Mouse (Mus musculus): Measurements from ENCODE around the gene Nabp2. TPM values are rescaled to one million over a fixed set of nuclear protein-coding genes. Genes with fewer than 3 reads are reported as not detected.

Nabp2 gene
- polyA plus RNA-seq, 1 experiment from 2014 or later = 127 TPM

DNA sequence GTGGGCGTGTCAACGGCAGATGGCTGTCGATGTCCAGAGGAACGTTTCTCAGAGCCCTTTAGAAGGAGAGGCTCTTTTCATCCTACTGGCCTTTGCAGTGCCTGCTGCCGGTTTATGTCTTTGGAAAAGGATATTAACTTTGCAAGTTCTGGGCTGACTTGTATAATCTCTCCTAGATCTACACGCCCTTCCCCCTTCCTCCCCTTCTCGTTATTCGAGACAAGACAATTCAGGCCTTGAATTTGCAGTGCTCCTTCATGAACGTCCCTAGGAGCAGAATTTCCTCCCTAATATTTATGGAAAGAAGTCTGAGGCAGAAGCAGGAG is 42.1 kb downstream of the Nabp2 start:
- peaks cover 14% of the 10 kb centered on the region for H3K36me3 ChIP-seq
- H3K4me2 ChIP-seq (replicated peaks) = peak overlapping the region; percentile 92
- ATAC-seq (ENCODE audit: low FRiP score, low read depth) = no peak
- peaks cover 1% of the 10 kb centered on the region; the same call in 1 of the 2 replicates for H3K9me3 ChIP-seq
- peak overlapping the region; percentile 97 for H3K27ac ChIP-seq (replicated peaks)
- H3K27me3 ChIP-seq = no peaks in the 10 kb centered on the region
- H3K4me3 ChIP-seq = peak overlapping the region; percentile 72
- H3K9ac ChIP-seq (replicated peaks) = peak overlapping the region; percentile 76
- peaks cover 17% of the 10 kb centered on the region for H3K4me1 ChIP-seq
- 5% methylated on average over 9 of the region's 9 CpGs for WGBS

DNA sequence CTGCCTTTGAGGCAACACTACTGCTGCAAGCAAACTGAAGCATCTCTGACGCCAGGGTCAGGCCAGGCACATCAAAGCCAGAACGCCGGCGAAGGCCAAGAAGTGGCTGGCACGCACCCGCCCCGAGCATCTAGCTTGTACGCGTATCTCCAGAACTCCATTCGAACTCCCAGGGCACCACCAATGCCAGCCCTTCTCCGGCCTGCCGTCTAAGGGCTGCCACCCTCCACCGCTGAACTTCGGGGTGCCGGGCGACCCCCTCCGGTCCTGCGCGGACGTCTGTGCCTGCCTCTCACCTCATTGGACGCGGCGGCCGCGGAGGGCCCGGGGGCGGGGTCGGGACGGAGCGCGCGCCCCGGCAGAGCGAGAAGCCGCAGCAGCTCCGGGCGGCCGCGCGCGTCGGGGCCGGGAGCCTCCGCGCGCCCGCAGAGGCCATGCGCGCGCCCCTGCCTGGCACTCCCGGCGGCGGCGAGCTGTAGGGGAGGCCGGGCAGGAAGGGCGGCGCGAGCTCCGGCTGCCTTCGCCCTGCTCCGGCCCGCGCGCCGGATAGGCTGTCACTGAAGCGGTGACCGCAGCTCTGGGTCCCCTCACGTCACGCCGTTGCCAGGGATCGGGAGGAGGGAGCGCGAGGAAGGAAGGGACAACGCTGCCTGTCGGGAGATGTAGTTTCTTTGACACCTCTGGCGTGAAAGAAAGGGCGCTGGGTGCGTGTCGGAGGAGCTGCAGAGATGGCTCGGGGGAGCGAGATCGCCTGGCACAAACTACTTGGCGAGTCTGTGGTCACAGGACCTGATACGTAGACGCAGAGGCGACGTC is 42.7 kb downstream of the Nabp2 start, which contains the start of gene Coq10a:
Gene Coq10a (minus strand): TSS at position 596 of the 816 bp plus-strand sequence.
- H3K27ac ChIP-seq (replicated peaks) = peak within 1 kb of the TSS; percentile 97
- peak within 1 kb of the TSS; percentile 72 for H3K4me3 ChIP-seq
- H3K9me3 ChIP-seq = no peaks in the 10 kb centered on the region
- peaks cover 18% of the 10 kb centered on the region for H3K36me3 ChIP-seq
- H3K4me1 ChIP-seq = peaks cover 17% of the 10 kb centered on the region
- ATAC-seq (ENCODE audit: low FRiP score, low read depth) = peak; percentile 97
- under 1% methylated on average over 79 of the region's 87 CpGs for WGBS
- no peaks in the 10 kb centered on the region for H3K27me3 ChIP-seq
- peak within 1 kb of the TSS; percentile 76 for H3K9ac ChIP-seq (replicated peaks)
- H3K4me2 ChIP-seq (replicated peaks) = peak within 1 kb of the TSS; percentile 92

DNA sequence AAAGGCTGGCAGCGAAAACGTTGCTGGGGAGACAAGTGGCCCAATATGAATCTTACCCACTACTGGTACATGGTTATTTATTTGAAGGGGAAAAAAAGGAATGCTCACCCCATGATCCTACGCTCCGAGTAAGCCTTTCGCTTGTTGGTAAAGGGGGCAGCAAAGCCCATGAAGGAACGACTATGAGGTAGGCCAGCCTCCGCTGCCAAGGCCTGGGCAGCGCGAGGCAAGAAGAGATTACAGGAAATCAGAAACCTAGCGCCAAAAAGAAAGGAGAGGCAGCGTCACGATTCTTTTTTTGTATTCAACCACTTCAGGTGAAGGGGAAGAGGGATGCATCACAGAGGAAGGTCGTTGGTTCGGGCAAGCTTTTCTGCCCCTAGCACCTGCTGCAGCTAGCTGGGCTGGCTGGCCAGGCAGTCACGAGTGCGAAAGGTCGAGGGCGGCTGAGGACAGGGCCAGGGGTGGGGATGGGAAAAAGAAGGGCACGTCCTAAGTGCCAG is 43.3 kb downstream of the Nabp2 start:
- Histone ChIP-seq H3K9me3 (no peaks in the 10 kb centered on the region), H3K36me3 (peaks cover 24% of the 10 kb centered on the region), H3K27ac (replicated peaks) (peak overlapping the region; percentile 97), H3K27me3 (no peaks in the 10 kb centered on the region), H3K4me2 (replicated peaks) (peak overlapping the region; percentile 92), H3K4me1 (peaks cover 17% of the 10 kb centered on the region), H3K4me3 (peak overlapping the region; percentile 72), H3K9ac (replicated peaks) (peak overlapping the region; percentile 76)
- 14% methylated on average over 19 of the region's 19 CpGs for WGBS
- no peak for ATAC-seq (ENCODE audit: low FRiP score, low read depth)

DNA sequence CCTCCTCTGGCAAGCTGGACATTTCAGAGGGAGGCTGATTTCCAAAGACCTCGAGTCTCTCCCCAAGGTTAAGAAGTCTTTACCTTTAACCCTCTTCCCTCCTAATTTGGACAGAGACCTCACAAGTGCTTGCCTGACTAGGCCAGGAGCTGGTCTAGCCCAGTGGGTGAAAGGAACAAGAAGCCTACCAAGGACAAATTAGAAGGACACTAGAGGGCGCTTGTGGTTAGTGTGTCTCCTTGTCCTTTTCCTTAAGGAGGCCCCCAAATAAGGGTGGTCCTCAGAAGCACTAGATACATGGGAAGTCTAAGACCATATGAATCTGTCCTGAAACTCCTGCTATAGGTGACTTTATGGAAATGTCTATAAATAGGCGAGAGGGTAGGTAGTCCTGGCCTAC is 48.7 kb downstream of the Nabp2 start:
- Histone ChIP-seq H3K27ac (replicated peaks) (no peak overlapping the region), H3K27me3 (no peaks in the 10 kb centered on the region), H3K4me1 (peaks cover 3% of the 10 kb centered on the region; the same call in 1 of the 2 replicates), H3K4me3 (no peak overlapping the region), H3K36me3 (peaks cover 75% of the 10 kb centered on the region), H3K9me3 (no peaks in the 10 kb centered on the region), H3K9ac (replicated peaks) (no peak overlapping the region), H3K4me2 (replicated peaks) (no peak overlapping the region)
- WGBS = 47% methylated on average over 3 of the region's 3 CpGs
- ATAC-seq (ENCODE audit: low FRiP score, low read depth) = no peak

DNA sequence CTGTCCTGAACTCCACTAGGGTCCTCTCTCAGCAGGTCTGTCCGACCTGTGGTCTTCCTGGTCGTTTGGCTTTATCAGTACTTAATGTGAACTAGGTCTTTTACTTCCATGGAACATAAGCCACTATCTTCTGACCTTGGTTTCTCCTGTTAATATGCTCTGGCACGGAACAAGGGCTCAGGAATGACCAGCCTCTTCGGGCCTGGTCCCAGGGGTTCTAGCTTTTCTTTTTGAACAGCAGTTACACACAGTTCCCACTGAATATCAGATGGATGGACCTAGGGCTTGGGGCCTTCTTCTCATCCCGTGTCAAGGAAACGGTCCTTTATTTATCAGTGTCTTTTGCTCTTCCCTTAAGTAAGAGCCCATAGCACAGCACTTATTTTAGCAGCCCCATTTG is 49.5 kb downstream of the Nabp2 start:
- WGBS = 92% methylated on average over 6 of the region's 6 CpGs
- Histone ChIP-seq H3K27me3 (no peaks in the 10 kb centered on the region), H3K9me3 (no peaks in the 10 kb centered on the region), H3K4me1 (no peaks in the 10 kb centered on the region), H3K27ac (replicated peaks) (no peak overlapping the region), H3K9ac (replicated peaks) (no peak overlapping the region), H3K36me3 (peaks cover 81% of the 10 kb centered on the region), H3K4me2 (replicated peaks) (no peak overlapping the region), H3K4me3 (no peak overlapping the region)
- no peak for ATAC-seq (ENCODE audit: low FRiP score, low read depth)

DNA sequence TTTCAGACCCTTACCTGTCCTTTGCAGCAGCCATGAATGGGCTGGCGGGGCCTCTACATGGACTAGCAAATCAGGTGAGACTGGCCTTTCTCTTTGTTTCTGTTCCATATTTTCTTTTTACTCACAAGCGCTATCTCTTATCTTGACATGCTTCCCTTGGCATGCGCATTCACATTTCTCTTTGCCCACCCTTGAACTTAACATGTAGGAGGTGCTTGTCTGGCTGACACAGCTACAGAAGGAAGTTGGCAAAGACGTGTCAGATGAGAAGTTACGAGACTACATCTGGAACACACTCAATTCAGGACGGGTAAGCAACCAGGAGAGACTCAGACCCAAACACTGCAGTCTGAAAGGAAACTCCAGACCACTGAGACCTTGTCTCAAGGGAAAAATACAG is 52.1 kb downstream of the Nabp2 start:
- ATAC-seq (ENCODE audit: low FRiP score, low read depth) = no peak
- Histone ChIP-seq H3K27ac (replicated peaks) (no peak overlapping the region), H3K4me2 (replicated peaks) (no peak overlapping the region), H3K4me1 (no peaks in the 10 kb centered on the region), H3K27me3 (no peaks in the 10 kb centered on the region), H3K4me3 (no peak overlapping the region), H3K9ac (replicated peaks) (no peak overlapping the region), H3K9me3 (no peaks in the 10 kb centered on the region), H3K36me3 (peaks cover 85% of the 10 kb centered on the region)
- 93% methylated on average over 6 of the region's 6 CpGs for WGBS

DNA sequence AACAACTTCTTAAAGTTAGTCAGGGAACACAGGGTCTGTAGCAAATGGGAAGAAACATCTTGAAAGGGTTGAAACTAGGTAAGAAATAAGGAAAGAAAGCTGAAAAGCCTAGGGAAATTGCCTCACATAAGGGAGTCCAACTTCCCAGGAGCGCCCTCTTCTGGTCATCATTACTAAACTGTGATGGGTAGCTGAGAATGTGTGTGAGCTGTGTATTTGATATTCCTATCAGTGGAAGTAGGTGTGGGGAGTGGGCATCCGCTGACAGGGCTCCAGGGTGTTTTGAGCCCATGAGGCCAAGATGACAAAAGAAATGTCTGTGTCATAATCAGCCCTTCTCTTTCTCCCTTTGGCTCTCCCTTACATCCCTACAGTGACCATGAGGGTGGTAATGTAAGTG is 52.5 kb downstream of the Nabp2 start:
- 55% methylated on average over 2 of the region's 2 CpGs for WGBS

More for the DNA sequence above, 52.5 kb downstream of the Nabp2 start:
- Histone ChIP-seq H3K9ac (replicated peaks) (no peak overlapping the region), H3K27me3 (no peaks in the 10 kb centered on the region), H3K27ac (replicated peaks) (no peak overlapping the region), H3K4me3 (no peak overlapping the region), H3K4me2 (replicated peaks) (no peak overlapping the region), H3K9me3 (no peaks in the 10 kb centered on the region), H3K4me1 (no peaks in the 10 kb centered on the region), H3K36me3 (peaks cover 87% of the 10 kb centered on the region)
- ATAC-seq (ENCODE audit: low FRiP score, low read depth) = no peak

Small RNAs within 50 kb of the gene (microRNA-seq; reads per million reads assigned to microRNA genes)
- gene Gm25361 (not detected), gene Gm26308 (not detected), gene Mir6914 (not detected), gene Mir6915 (3.9 reads per million, percentile 15 among the genes with 10 or more reads in this experiment), gene Mir8105 (1.9 reads per million)

Other genes with a start within 250 kb of the Nabp2 start
- gene Rbms2, start 231.2 kb downstream of the Nabp2 start, polyA plus RNA-seq (2016; fragmentation: Nextera tagmentation; extraction: Ambion mirVana) = 19.6 and 21.6 TPM in 2 replicates
- 0.71 and 0.91 TPM in 2 replicates for gene Gls2, start 217.0 kb downstream of the Nabp2 start, polyA plus RNA-seq (2016; fragmentation: Nextera tagmentation; extraction: Ambion mirVana)
- gene Spryd4, start 199.7 kb downstream of the Nabp2 start, polyA plus RNA-seq (2016; fragmentation: Nextera tagmentation; extraction: Ambion mirVana) = 21.4 and 24.1 TPM in 2 replicates
- 0.13 TPM in 1 of 2 replicates, not detected in the other for gene Mip, start 185.7 kb downstream of the Nabp2 start, polyA plus RNA-seq (2016; fragmentation: Nextera tagmentation; extraction: Ambion mirVana)
- gene Timeless, start 179.4 kb downstream of the Nabp2 start, polyA plus RNA-seq (2016; fragmentation: Nextera tagmentation; extraction: Ambion mirVana) = 54.9 and 58.4 TPM in 2 replicates
- gene Apon, start 157.4 kb downstream of the Nabp2 start, polyA plus RNA-seq (2016; fragmentation: Nextera tagmentation; extraction: Ambion mirVana) = 0.21 and 0.92 TPM in 2 replicates
- gene Apof, start 142.8 kb downstream of the Nabp2 start, polyA plus RNA-seq (2016; fragmentation: Nextera tagmentation; extraction: Ambion mirVana) = not detected in 2 replicates
- 23.8 and 24.1 TPM in 2 replicates for gene Stat2, start 140.9 kb downstream of the Nabp2 start, polyA plus RNA-seq (2016; fragmentation: Nextera tagmentation; extraction: Ambion mirVana)
- gene Il23a, start 112.7 kb downstream of the Nabp2 start, polyA plus RNA-seq (2016; fragmentation: Nextera tagmentation; extraction: Ambion mirVana) = not detected in 2 replicates
- 39.8 and 41.7 TPM in 2 replicates for gene Pan2, start 108.2 kb downstream of the Nabp2 start, polyA plus RNA-seq (2016; fragmentation: Nextera tagmentation; extraction: Ambion mirVana)
- gene Cnpy2, start 89.0 kb downstream of the Nabp2 start, polyA plus RNA-seq (2016; fragmentation: Nextera tagmentation; extraction: Ambion mirVana) = 219 and 220 TPM in 2 replicates
- 205 and 209 TPM in 2 replicates for gene Cs, start 73.8 kb downstream of the Nabp2 start, polyA plus RNA-seq (2016; fragmentation: Nextera tagmentation; extraction: Ambion mirVana)
- 28.6 and 33.6 TPM in 2 replicates for gene Coq10a, start 42.5 kb downstream of the Nabp2 start, polyA plus RNA-seq (2016; fragmentation: Nextera tagmentation; extraction: Ambion mirVana)
- 12.9 and 13.5 TPM in 2 replicates for gene Ankrd52, start 34.4 kb downstream of the Nabp2 start, polyA plus RNA-seq (2016; fragmentation: Nextera tagmentation; extraction: Ambion mirVana)
- not detected in 2 replicates for gene Slc39a5, start 10.3 kb downstream of the Nabp2 start, polyA plus RNA-seq (2016; fragmentation: Nextera tagmentation; extraction: Ambion mirVana)
- 57.6 and 60.7 TPM in 2 replicates for gene Rnf41, start 165 bp upstream of the Nabp2 start, polyA plus RNA-seq (2016; fragmentation: Nextera tagmentation; extraction: Ambion mirVana)
- gene Smarcc2, start 47.8 kb upstream of the Nabp2 start, polyA plus RNA-seq (2016; fragmentation: Nextera tagmentation; extraction: Ambion mirVana) = 188 and 202 TPM in 2 replicates
- 747 and 793 TPM in 2 replicates for gene Myl6, start 82.7 kb upstream of the Nabp2 start, polyA plus RNA-seq (2016; fragmentation: Nextera tagmentation; extraction: Ambion mirVana)
- gene Myl6b, start 87.2 kb upstream of the Nabp2 start, polyA plus RNA-seq (2016; fragmentation: Nextera tagmentation; extraction: Ambion mirVana) = 2.7 and 3.0 TPM in 2 replicates
- gene Esyt1, start 114.4 kb upstream of the Nabp2 start, polyA plus RNA-seq (2016; fragmentation: Nextera tagmentation; extraction: Ambion mirVana) = 25.6 and 26.6 TPM in 2 replicates
- gene Zc3h10, start 136.3 kb upstream of the Nabp2 start, polyA plus RNA-seq (2016; fragmentation: Nextera tagmentation; extraction: Ambion mirVana) = 20.1 and 22.5 TPM in 2 replicates
- 2,391 and 2,602 TPM in 2 replicates for gene Rpl41, start 137.8 kb upstream of the Nabp2 start, polyA plus RNA-seq (2016; fragmentation: Nextera tagmentation; extraction: Ambion mirVana)
- gene Pa2g4, start 154.5 kb upstream of the Nabp2 start, polyA plus RNA-seq (2016; fragmentation: Nextera tagmentation; extraction: Ambion mirVana) = 164 and 170 TPM in 2 replicates
- gene Erbb3, start 178.2 kb upstream of the Nabp2 start, polyA plus RNA-seq (2016; fragmentation: Nextera tagmentation; extraction: Ambion mirVana) = 0.76 and 0.94 TPM in 2 replicates
- 444 and 507 TPM in 2 replicates for gene Rps26, start 215.3 kb upstream of the Nabp2 start, polyA plus RNA-seq (2016; fragmentation: Nextera tagmentation; extraction: Ambion mirVana)
- gene Ikzf4, start 234.5 kb upstream of the Nabp2 start, polyA plus RNA-seq (2016; fragmentation: Nextera tagmentation; extraction: Ambion mirVana) = 8.3 and 10.4 TPM in 2 replicates

Data from midbrain, embryonic 12.5 days (tissue).